Mouse (Mus musculus): Measurements from ENCODE around the gene Erich6b. TPM values are rescaled to one million over a fixed set of nuclear protein-coding genes. Genes with fewer than 3 reads are reported as not detected.

The Erich6b gene
- polyA plus RNA-seq, 1 experiment from 2014 or later, result not detected

GRCm38 (mm10) chr14:75646060-75646459 lies 4.0 kb downstream of the Erich6b start:
- Histone ChIP-seq H3K27ac (replicated peaks) (no peak overlapping the region), H3K4me2 (no peak overlapping the region), H3K27me3 (replicated peaks) (no peaks in the 10 kb centered on the region), H3K9me3 (no peaks in the 10 kb centered on the region), H3K9ac (no peak overlapping the region), H3K36me3 (no peaks in the 10 kb centered on the region), H3K4me1 (no peaks in the 10 kb centered on the region), H3K4me3 (no peak overlapping the region)
- 59% methylated on average over 9 of the region's 9 CpGs for WGBS
- no peak for ATAC-seq (ENCODE audit: extremely low read depth, insufficient number of reproducible peaks, low FRiP score, low TSS enrichment)

DNA sequence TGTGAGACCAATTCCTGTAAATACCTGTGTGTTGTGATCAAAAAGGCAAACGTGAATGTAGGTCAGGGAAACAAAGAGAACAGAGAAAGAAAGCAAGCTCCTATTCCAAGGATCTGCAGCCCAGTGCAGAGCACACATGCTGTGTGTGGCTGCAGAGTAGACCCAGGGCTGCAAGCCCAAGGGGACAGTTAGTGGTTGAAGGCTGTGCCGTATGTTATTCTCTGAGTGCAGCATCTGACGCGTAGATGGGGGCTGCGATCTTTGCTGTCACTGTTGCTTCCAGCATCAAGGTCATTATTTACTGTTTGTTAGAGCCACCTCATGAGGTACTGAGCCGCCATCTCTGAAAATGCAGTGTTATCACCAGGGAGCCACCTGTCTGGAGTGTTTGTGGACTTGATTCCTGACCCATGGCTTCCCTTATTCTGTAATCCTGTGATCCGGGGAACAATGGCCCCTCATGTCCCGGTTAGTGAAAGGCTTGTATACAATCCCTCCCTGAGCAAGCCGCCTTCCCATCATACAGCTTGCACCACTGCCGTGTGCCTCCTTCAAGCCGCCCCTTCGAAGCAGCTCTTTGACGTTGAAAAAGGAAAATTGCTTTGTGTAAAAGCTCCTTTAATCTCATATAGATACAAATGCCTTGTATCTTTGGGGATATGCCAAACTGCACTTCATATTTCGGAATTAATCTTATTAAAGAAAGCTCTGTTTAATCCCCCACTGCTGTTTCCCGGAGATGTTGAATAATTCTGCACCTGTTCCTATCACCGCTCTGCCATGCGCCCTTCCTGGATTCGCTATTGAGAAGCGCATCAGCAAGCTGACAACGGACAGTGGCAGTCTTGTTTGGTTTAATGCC lies 5.1 kb downstream of the Erich6b start:
- WGBS, result 64% methylated on average over 20 of the region's 20 CpGs

DNA sequence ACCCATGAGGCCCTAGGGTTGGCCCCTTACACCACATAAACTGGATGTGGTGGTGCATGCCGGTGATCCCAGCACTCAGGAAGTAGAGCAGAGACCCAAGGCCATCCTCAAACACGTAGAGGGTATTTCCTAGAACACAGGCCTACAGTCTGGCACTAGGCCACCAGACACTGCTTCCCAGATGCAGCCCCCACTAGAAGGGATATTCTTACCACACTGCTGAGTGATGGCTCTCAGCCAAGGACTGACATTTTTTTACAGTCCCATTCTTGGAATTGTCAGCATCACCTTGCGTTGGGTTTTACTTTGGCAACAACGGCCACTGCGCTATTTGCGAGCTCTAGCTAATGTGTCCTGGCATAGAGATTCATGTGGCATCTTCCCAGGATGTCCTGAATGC lies 18.9 kb downstream of the Erich6b start:
- H3K27ac ChIP-seq (replicated peaks), result no peak overlapping the region
- no peaks in the 10 kb centered on the region for H3K9me3 ChIP-seq
- no peak overlapping the region for H3K9ac ChIP-seq
- H3K4me3 ChIP-seq, result no peak overlapping the region
- H3K27me3 ChIP-seq (replicated peaks), result peaks cover 10% of the 10 kb centered on the region; the same call in 1 of the 2 replicates
- no peaks in the 10 kb centered on the region for H3K36me3 ChIP-seq
- no peak for ATAC-seq (ENCODE audit: extremely low read depth, insufficient number of reproducible peaks, low FRiP score, low TSS enrichment)
- 45% methylated on average over 6 of the region's 6 CpGs for WGBS
- H3K4me2 ChIP-seq, result no peak overlapping the region
- peaks cover 10% of the 10 kb centered on the region for H3K4me1 ChIP-seq

More for the DNA sequence above, 5.1 kb downstream of the Erich6b start:
- Histone ChIP-seq H3K9me3 (no peaks in the 10 kb centered on the region), H3K4me3 (no peak overlapping the region), H3K36me3 (no peaks in the 10 kb centered on the region), H3K27me3 (replicated peaks) (no peaks in the 10 kb centered on the region), H3K4me2 (no peak overlapping the region), H3K4me1 (no peaks in the 10 kb centered on the region), H3K9ac (no peak overlapping the region), H3K27ac (replicated peaks) (no peak overlapping the region)
- ATAC-seq (ENCODE audit: extremely low read depth, insufficient number of reproducible peaks, low FRiP score, low TSS enrichment), result no peak

GRCm38 (mm10) chr14:75661548-75661947 lies 19.5 kb downstream of the Erich6b start:
- Histone ChIP-seq H3K9me3 (no peaks in the 10 kb centered on the region), H3K4me2 (no peak overlapping the region), H3K4me1 (peaks cover 10% of the 10 kb centered on the region), H3K9ac (no peak overlapping the region), H3K4me3 (no peak overlapping the region), H3K27ac (replicated peaks) (no peak overlapping the region), H3K27me3 (replicated peaks) (peaks cover 10% of the 10 kb centered on the region; the same call in 1 of the 2 replicates), H3K36me3 (no peaks in the 10 kb centered on the region)
- no peak for ATAC-seq (ENCODE audit: extremely low read depth, insufficient number of reproducible peaks, low FRiP score, low TSS enrichment)
- 78% methylated on average over 8 of the region's 8 CpGs for WGBS

DNA sequence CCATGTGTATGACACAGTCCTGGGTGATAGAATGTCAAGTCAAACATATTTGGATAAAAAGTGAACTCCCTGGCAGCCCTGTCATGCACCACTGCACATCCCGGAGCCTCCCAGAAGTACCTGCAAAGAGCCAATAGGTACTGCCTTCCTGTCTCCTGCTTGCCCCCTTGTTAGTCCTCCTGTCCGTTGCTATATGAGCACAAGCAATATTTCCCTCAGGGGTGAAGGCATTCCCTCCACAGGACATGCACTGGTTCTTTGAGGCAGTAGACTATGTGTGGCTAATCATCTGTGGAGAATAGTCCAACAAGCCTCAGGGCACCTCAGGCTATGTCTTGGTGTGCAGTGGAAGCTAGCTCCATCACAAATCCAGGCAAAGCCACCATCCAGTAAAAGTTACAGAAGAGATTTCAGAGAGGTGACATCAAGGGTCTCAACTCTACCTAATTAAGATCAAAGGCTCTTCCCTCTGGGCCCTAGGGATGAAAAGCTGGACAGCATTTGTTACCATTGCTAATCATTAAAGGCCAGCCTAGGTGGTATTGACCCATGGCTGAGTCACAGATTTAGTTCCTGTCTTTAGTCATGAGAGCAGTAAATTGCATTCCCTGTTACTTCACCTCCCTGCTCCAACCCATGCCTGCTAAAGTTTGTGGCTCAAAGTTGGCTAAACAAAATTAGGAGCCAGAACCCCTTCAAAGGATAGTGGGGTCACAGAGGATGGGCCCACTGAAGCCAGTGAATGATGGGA lies 23.5 kb downstream of the Erich6b start:
- peaks cover 10% of the 10 kb centered on the region for H3K4me1 ChIP-seq
- no peaks in the 10 kb centered on the region for H3K36me3 ChIP-seq
- ATAC-seq (ENCODE audit: extremely low read depth, insufficient number of reproducible peaks, low FRiP score, low TSS enrichment), result no peak
- no peak overlapping the region for H3K9ac ChIP-seq
- H3K9me3 ChIP-seq, result no peaks in the 10 kb centered on the region
- WGBS, result 83% methylated on average over 2 of the region's 2 CpGs
- H3K4me3 ChIP-seq, result no peak overlapping the region
- H3K4me2 ChIP-seq, result no peak overlapping the region
- no peaks in the 10 kb centered on the region for H3K27me3 ChIP-seq (replicated peaks)
- H3K27ac ChIP-seq (replicated peaks), result no peak overlapping the region

GRCm38 (mm10) chr14:75669085-75669645 lies 27.1 kb downstream of the Erich6b start:
- 68% methylated on average over 1 of the region's 1 CpGs for WGBS
- H3K4me3 ChIP-seq, result no peak overlapping the region
- H3K9ac ChIP-seq, result no peak overlapping the region
- H3K4me1 ChIP-seq, result no peaks in the 10 kb centered on the region
- ATAC-seq (ENCODE audit: extremely low read depth, insufficient number of reproducible peaks, low FRiP score, low TSS enrichment), result no peak
- no peak overlapping the region for H3K4me2 ChIP-seq
- H3K27ac ChIP-seq (replicated peaks), result no peak overlapping the region
- H3K27me3 ChIP-seq (replicated peaks), result no peaks in the 10 kb centered on the region
- no peaks in the 10 kb centered on the region for H3K9me3 ChIP-seq
- H3K36me3 ChIP-seq, result no peaks in the 10 kb centered on the region

GRCm38 (mm10) chr14:75676316-75676715 lies 34.3 kb downstream of the Erich6b start:
- Histone ChIP-seq H3K4me1 (no peaks in the 10 kb centered on the region), H3K9ac (no peak overlapping the region), H3K9me3 (no peaks in the 10 kb centered on the region), H3K4me2 (no peak overlapping the region), H3K36me3 (no peaks in the 10 kb centered on the region), H3K27me3 (replicated peaks) (no peaks in the 10 kb centered on the region), H3K4me3 (no peak overlapping the region), H3K27ac (replicated peaks) (no peak overlapping the region)
- whole genome bisulfite sequencing, result 38% methylated on average over 6 of the region's 6 CpGs
- ATAC-seq (ENCODE audit: extremely low read depth, insufficient number of reproducible peaks, low FRiP score, low TSS enrichment), result no peak

- no peaks in the 10 kb centered on the region for H3K9me3 ChIP-seq
- H3K36me3 ChIP-seq, result no peaks in the 10 kb centered on the region
- H3K4me2 ChIP-seq, result no peak overlapping the region
- H3K4me3 ChIP-seq, result no peak overlapping the region
- no peaks in the 10 kb centered on the region for H3K4me1 ChIP-seq
- WGBS, result 99% methylated on average over 2 of the region's 2 CpGs
- H3K27me3 ChIP-seq (replicated peaks), result no peaks in the 10 kb centered on the region
- no peak overlapping the region for H3K27ac ChIP-seq (replicated peaks)
- no peak overlapping the region for H3K9ac ChIP-seq
- no peak for ATAC-seq (ENCODE audit: extremely low read depth, insufficient number of reproducible peaks, low FRiP score, low TSS enrichment)
These were observed 48.4 kb downstream of the Erich6b start for GRCm38 (mm10) chr14:75690428-75690827.

- WGBS, result 67% methylated on average over 5 of the region's 5 CpGs
These were observed 54.0 kb downstream of the Erich6b start for GRCm38 (mm10) chr14:75696096-75696495.

DNA sequence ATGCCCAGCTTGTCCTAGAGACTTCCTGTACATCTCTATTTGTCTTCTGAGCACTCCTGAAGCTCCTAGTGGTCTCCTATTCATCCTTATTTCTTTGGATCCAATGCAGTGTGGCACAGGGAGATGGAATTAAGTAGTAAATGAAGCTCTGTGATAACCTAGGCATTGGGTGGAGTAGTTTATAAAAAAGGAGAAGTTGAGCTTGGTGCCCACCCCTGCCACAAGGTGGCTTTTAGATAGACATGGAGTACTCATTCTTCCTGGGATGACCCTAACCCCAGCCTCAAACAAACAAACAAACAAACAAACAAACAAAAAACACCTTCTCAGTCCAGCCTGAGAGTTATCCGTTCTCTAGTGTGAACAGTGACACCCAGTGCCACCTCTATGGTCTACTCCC lies 55.9 kb downstream of the Erich6b start:
- no peak overlapping the region for H3K9ac ChIP-seq
- H3K9me3 ChIP-seq, result no peaks in the 10 kb centered on the region
- H3K36me3 ChIP-seq, result peaks cover 16% of the 10 kb centered on the region
- no peak for ATAC-seq (ENCODE audit: extremely low read depth, insufficient number of reproducible peaks, low FRiP score, low TSS enrichment)
- WGBS, result 79% methylated on average over 1 of the region's 1 CpGs
- no peak overlapping the region for H3K27ac ChIP-seq (replicated peaks)
- H3K4me3 ChIP-seq, result no peak overlapping the region
- no peak overlapping the region for H3K4me2 ChIP-seq
- no peaks in the 10 kb centered on the region for H3K27me3 ChIP-seq (replicated peaks)
- H3K4me1 ChIP-seq, result no peaks in the 10 kb centered on the region

More at GRCm38 (mm10) chr14:75696096-75696495, 54.0 kb downstream of the Erich6b start:
- Histone ChIP-seq H3K36me3 (peaks cover 3% of the 10 kb centered on the region), H3K4me1 (no peaks in the 10 kb centered on the region), H3K27me3 (replicated peaks) (no peaks in the 10 kb centered on the region), H3K4me2 (no peak overlapping the region), H3K9ac (no peak overlapping the region), H3K27ac (replicated peaks) (no peak overlapping the region), H3K9me3 (no peaks in the 10 kb centered on the region), H3K4me3 (no peak overlapping the region)
- no peak for ATAC-seq (ENCODE audit: extremely low read depth, insufficient number of reproducible peaks, low FRiP score, low TSS enrichment)

DNA sequence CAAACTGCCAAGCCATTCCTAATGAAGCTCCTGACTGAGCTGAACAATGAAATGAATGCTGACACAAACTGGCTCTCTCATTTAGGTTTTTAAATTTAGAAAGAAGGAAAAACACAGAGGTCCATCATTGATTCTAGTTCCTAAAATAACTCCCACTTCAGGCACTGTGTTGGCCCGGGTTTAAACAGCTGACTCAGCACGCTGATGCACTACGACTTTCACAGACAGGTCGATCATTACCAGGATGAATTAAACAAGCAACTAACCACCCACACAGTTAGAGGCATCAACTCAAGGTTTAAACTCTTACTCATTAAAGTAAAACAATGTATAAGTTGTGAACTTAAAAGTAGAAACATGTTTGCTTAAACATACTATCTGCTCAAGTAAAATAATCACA lies 64.6 kb downstream of the Erich6b start:
- H3K4me1 ChIP-seq, result peaks cover 5% of the 10 kb centered on the region; the same call in 1 of the 2 replicates
- no peak overlapping the region for H3K9ac ChIP-seq
- no peak overlapping the region for H3K4me3 ChIP-seq
- no peak overlapping the region for H3K27ac ChIP-seq (replicated peaks)
- WGBS, result 69% methylated on average over 4 of the region's 4 CpGs
- H3K36me3 ChIP-seq, result peaks cover 91% of the 10 kb centered on the region
- no peaks in the 10 kb centered on the region for H3K27me3 ChIP-seq (replicated peaks)
- no peak overlapping the region for H3K4me2 ChIP-seq
- ATAC-seq (ENCODE audit: extremely low read depth, insufficient number of reproducible peaks, low FRiP score, low TSS enrichment), result no peak
- H3K9me3 ChIP-seq, result no peaks in the 10 kb centered on the region
